Mouse (Mus musculus) urinary bladder, postnatal 14 days (tissue): ENCODE measurements around the gene Akt3.

ENCODE experiments used
- DNase-seq: peaks from one replicate; pipeline ENCODE4 v3.0.0; 2021; ENCODE audit warnings: low spot score

Akt3 gene

DNA sequence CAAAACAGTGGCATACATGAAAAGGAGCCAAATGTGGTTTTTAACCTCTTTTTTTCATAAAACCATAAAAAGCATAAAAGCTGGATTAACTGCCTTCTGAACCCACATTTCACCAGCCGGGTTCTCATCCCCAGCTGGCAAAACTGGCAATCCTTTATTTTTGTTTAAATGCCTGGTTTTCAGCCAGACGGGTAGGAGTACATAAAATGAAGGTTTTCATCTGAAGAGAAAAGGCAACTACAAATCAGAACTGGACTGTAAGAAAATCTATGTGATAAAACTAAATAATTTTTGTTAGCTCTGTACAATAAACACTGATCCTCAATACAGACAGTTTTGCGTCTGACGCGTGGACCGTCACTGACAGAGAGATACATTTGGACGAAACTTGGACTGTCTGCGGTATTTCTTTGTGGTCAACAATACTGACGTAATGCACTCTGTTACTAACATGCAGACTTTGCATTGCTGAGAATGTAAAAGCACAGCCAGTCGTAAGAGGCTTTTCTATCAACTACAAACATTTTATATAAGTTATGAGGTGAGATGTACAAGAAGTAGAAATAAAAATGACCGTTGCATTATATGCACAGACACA lies 206.5 kb downstream of the Akt3 start:
- no peak for DNase-seq

DNA sequence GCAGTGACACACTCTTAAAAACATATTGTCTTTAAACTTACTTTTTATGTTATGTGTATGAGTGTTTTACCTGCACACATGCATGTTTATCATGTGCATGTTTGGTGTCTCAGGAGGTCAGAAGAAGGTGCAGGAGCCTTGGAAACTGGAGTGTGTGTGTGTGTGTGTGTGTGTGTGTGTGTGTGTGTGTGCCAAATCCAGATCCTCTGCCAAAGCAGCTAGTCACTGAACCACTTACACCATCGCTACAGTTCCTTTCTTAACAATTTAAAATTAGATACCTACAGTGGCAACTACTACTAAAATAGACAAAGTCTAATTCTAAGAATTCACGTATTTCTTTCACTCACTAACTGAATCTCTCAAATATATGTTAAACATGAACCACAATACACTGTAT lies 209.2 kb downstream of the Akt3 start:
- no peak for DNase-seq

DNA sequence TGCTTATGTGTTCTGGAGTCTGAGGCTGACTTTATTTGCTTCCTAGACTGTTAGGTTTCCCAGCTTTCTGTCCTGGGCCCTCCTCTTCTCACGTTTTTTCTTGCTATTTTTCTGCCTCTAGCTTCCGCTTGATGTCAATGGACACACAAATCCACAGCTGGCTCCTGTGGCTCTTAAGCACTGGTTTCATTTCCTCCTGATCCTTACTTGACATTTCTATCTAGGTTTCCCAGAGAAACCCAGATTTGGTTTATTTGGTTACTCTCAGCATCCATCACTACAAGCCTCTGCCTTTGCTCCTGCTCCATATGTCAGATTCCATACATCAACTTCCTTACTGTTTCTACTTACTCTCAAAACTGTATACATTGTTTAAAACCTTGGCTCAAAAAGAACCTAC lies 211.0 kb downstream of the Akt3 start:
- DNase-seq, result no peak

DNA sequence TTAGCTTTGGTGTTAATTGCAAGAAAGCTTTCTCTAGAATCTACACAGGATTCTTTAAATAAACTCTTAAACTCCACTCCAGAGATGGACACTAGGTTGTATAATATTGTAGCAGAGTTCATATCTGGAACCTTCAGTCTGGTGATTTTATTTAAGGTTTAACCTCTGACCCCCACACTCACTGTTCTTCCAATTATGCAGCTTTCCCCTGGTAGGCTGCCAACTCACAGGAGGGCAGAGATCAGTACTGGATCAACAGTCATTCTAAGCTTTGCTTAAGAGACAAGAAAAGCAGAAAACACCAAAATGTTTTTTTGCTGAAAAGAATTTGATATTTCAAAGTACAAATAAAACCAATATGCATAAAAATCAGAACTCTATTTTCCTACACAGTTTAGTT lies 212.1 kb downstream of the Akt3 start:
- DNase-seq, result no peak

DNA sequence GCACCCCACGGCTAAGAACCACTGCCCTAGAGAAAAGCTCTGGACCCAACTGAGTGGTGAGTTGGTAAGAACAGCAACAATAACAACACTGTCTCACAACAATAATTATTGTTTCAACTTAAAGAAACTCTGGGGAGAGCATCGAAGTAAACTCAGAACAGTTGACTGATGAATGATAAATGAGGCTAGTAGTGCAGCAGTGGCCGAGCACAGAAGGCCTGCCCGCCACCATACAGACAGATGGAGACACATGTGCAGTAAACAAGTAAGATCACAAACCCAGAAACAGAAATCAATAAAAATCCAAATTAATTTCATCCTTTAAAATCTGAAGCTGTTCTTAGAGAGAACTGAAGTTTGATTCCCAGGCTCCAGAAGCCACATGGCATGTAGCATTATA lies 217.9 kb downstream of the Akt3 start:
- DNase-seq, result no peak

DNA sequence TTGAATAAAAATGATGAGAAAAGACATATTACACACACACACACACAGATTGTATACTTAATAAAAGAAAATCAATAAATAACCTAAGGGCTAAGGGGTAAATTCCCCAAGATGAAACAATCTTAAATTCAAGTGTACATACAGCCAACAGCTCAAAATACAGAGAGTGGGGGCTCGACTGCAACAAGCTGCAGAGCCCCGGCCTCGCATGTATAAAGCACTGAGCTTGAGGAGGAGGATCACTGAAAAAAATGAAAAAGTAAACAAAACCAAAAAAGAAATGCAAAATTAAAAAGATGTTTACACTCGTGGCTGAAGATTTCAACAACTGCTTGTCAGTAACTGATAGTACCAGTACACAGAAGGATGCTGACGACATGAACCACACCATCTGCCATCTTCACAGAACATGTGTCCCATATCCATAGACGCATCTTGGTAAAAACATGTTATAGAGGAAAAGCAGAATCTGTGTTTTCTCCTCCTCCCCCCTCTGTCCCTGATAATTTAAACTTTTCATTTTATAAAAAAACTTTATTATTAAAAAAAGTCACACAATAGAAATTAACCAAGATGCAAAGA lies 218.8 kb downstream of the Akt3 start:
- no peak for DNase-seq

DNA sequence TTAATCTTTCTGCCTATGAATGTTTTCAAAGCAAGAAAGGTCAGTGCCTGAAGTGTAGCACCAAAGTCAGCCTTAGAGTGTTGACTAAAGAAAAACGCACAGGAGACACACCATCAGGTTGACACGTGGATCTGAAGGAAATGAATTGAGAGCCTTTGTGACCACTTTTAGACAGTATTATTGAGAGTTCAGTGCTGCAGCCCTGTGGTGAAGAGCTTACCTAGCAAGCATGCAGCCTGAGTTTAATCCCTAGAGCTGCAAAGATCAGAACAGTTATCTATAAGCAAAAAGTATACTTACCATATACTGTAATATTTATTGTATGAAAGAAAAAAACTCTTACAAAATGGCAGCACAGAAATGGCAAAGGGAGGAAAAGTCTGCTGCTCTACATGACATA lies 219.6 kb downstream of the Akt3 start:
- DNase-seq, result no peak

DNA sequence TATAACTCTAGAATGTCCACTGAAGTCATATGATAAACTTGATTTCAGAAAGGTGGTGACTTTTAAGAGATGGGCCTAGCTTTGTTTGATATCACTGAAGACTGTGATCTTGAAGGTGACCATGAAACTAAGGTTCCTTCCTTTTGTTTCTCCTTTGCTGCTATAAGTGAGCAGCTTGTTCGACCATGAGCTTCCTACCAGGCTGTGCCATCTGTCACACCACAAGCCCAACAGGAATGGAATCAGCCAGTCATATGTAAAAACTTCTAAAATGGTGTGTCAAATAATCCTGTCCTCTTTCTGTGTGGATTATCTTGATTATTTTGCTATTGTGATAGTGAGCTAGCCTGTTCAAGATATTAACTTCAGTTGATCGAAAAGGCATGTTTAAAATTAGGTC lies 222.5 kb downstream of the Akt3 start:
- DNase-seq, result no peak

DNA sequence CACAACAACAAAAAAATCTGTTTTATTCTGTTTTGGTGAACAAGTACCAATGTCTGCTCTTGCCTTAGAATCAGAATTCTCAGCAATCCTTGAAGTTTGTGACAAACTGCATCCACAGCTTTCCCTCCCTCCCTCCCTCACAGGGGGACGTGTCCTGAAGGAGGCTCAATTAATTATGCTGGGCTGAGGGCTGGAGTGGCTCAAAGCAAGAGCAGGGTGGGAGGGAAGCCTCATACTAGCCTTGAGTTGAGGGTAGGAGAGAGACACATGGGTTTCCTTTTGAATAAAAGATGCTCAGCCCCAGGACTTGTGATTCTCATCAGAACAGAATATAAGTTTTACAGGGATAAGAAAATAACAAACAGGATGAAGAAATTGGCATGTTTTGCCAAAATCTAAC lies 225.8 kb downstream of the Akt3 start:
- no peak for DNase-seq

DNA sequence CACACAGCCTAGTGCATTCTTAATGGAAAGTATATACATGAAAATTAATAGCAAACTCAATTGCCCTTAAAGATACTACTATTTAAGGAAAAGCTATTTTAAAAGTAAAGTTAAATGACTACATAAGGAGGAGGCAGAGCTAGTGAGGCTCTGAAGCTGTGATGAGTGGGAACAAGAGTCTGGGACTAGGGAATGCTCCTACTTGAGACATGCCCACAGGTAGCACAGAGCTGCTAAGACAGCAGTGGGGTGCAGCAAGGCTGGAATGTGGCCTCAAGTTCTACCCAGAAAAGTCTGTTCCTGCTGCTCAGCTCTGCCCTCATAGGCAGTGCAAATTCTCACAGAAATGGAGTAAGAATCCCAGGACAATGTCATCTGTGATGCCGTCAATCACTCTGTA lies 226.8 kb downstream of the Akt3 start:
- no peak for DNase-seq

DNA sequence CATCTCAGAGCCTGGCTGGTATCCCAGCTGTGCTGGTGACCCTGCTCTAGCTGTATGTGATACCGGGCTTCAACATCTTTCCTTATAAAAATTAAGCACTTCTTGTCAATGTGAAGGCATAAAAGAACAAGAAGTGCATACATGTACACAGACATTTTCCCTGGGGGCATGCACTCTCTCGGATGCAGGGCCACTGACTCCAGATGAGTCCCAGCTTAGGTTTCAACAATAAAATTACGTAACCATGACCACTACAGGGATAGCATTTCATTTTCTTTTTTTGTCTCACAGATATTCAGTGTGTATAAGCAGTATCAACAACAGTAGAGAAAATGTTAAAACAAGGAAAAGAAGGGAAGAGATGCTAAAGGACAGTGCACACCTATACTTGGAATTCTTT lies 227.3 kb downstream of the Akt3 start:
- no peak for DNase-seq

DNA sequence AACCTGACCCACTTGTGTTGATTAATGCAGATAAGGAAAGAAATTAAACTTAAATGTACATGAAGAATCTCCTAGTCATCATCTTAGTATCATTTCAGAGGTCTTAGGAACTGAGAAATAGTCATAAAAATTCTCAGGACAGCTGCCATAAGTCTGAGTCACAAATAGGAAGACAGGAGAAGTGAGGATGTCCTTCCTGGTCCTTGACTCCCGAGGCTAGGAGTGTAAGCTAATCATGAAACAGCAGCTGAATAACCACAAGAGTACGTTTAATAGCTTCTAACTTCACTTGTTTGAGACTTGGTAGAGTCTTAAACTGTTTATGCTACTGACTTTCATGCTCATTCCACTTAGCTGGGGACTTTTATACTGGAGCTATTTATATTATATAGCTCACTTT lies 229.0 kb downstream of the Akt3 start:
- no peak for DNase-seq

DNA sequence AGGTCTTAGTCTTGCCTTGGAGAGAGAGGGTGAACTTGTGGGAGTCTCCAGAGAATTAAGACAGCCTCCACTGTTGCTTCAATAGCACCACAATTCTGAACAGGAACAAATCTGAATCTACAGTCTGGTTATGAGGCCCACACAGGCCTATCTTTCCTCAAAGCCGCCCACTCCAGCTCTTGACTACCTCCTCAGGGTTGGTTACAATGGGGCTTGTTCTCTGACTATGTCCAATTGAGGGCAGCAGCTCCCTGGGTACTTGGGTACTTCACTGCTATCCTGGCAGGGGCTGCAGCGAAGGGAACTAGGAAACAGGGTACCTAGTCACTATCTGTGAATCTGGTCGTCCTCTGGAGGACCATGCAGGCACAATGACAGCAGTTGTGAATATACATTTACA lies 230.3 kb downstream of the Akt3 start:
- DNase-seq, result no peak

DNA sequence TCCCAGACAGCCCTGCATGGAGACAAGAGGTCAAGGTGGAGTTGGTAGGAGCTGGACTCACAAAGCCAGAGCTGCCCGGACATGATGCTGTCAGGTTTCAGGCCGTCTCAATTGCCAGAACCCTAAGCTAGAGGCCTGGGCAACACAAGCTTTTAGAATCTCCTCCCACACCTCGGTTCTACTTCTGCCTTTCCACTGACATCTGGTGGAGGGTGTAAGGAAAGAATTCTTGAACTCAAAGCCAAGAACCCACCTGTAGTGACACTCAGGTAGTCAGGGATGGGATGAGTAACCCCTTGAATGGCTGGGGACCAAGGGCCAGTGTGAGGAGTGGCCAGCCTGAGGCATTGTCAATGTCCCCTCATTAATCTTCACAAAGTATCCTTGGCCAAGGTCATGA lies 235.3 kb downstream of the Akt3 start:
- DNase-seq, result no peak

DNA sequence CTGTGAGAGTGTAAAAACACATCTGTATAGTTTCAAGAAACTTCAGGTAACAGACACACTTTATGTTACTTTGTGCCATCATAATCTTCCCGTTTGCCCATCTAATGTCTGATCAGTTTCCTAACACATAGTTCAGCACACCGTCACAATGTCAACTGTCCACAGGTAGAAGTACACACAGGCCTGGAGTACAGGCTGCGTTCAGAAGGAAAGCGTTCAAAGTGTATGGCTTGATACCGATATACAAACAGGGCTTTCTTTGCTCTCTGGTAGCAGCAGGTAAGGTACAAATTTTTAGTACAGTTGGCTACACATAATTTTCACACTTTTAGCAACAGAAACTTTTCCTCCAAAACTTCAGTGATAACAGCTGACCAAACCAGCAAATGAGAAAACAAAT lies 238.3 kb downstream of the Akt3 start:
- DNase-seq, result no peak

DNA sequence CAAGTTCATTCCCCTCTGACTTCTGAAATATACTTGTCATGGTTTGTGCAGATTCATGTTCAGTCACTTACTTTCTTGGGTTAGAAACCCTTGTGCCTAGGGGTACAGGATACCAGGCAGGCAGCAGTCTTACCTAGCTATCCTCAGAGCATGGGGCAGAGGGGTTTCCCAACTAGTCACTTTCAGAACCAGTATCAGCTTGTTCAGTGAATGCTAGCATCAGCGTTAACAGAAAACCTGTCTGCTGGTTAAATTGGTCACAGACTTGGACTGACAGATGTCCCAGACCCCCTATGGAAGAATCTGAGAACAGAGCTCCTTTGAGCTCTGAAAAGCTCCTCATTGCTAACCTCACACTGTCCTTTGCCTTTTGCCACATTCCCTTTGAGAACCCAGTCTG lies 239.3 kb downstream of the Akt3 start:
- DNase-seq, result no peak

DNA sequence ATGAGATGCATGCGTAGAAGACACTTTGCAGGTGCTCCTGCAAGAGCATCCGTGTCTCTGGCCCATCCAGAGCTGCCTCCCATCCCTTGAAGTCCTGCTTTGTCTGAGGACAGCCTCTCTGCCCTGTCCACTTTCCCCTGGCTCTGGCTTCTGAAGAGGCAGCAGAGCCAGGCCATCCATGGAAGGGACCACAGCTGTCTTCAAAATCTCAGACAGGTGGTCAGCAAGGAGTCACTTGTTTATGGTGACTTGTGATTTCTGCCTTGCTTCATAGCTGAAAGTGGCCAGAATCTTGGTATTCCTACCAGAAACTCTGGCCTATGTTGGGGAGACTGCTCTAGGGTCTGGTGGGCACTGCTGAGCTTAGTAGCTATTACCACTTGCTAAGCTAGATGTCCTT lies 241.3 kb downstream of the Akt3 start:
- no peak for DNase-seq

DNA sequence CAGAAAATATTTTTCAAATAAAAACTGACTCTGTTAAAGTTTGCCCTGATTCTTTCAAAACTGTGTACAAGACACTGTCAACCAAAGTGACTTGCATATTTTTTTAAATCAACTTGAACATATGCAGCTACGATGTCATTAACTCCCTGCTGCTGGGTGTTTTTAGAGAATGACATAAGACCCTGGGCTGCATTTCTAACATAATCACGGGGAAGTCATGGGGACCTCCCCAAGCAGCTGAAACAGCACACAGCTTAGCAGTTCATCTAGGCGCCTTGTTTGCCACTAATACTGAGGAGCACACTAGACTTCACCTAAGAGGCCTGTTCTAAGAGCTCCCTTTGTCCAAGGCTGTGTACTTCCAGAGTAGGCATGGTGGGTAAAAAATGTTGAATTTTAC lies 242.1 kb downstream of the Akt3 start:
- DNase-seq, result no peak

DNA sequence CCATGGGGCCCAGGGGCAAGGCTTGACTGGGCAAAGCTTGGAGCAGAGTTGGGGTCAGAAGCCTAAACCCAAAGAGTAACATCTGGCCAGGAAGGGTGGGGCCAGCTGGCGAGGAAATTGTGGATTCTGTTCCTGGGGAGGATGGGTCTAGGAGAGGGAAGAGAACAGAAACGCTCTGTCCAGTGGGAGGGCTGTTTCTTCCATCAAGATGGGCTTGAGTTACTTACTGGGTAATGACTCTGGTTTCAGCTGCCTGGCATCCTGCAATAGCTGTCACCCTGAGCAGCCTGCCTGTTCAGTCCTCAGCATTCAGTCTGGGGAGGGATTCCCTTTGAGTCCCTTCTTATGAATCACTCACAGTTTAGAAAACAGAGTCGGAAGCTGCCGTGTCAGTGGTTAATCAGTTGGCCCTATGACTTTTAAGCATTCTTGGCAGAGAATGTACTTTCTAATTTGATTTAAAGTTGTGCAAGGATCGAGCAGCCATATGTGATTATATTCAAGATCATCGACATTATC lies 243.0 kb downstream of the Akt3 start:
- DNase-seq, result no peak

DNA sequence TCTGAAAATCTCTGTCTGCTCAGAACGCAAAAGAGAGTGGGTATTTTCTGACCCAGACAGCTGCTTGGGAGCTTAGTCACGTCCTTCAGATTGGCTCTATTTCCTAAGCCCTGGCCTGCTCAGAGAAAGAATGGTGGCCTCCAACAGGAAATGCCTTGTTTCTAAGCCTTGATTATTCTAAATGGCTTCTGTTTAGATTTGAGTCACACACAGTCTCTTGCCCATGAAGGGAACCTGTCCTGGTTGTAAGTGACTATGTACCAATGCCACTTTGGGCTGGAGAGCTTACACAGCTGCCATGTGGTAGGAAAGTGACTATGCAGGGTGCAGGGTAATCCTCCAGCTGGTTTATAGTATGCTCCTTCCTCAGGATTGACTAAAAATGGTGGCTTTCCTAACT lies 243.7 kb downstream of the Akt3 start:
- no peak for DNase-seq

DNA sequence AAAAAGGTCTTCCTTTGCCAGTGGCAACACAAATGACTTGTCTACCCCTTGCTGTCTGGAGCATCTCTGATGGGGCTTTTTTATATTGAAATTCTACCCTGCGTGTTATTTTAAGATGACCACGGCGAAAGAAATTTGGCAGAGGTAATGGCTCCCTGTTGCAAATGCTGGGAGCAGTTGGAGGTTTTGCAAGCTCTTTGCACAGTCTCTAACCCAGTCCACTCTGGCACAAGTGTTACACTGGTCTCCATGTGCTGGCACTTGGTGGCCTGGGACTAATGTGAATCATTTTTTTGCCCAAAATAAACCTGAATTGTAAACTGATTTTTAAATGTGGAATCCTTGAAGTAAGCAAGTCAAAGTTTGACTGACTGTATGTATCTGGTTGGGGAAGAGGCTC lies 244.2 kb downstream of the Akt3 start:
- DNase-seq, result no peak

DNA sequence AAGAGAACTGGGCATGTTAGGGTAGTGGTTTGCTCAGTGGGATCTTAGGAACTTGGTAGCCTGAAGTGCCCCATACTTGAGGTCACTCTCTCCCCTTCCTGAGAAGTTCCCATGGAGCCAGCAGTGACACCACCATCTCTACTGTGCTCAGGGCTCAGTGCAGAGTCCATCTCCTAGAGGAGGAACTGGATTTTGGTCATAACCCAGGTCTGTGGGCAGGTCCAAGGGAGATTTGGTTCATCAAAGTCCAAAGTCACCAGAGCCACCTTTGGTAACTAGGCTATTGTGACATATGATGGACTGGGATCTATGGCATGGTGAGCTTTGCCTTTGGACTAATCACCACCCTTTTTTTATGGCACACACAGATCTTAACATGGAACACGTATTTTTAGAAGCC lies 244.7 kb downstream of the Akt3 start:
- DNase-seq, result no peak

DNA sequence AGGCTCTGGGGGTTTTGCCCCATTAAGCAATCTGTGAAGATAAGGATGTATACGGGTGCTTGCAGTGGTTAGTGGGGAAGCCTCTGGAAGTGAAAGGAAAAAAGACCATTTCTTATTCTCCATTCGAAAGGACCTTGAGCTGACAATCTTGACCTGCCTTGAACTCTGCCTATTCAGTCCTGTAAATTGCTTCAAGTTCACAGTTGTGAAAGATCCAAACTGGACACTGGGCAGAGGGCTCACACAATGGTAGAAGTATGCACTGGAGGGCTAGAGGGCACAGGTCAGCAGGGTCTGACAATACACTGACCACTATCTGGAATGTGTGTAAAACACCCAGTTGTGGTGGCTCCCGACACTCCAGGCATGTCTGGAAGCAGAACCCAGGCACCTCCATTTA lies 245.2 kb downstream of the Akt3 start:
- DNase-seq, result no peak

DNA sequence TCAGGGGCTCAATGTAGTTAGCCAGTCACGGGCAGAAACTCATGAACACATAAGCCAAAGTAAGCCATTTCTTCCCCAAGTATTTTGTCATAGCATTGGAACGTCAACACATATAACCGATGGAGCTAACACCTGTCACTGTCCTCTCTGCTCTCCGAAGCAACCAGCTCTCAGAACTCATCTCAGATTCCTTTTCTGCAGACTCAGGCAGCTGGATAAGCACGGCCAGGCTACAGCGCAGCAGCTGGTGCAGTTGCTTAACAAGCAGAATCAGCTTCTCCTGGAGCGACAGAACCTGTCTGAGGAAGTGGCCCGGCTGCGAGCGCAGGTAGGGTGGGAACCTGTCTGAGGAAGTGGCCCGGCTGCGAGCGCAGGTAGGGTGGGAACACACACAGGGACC lies 246.3 kb downstream of the Akt3 start:
- DNase-seq, result no peak
